Mouse (Mus musculus) heart, embryonic 11.5 days (tissue): ENCODE results near the gene Ttll11. TPM values are rescaled to one million over a fixed set of nuclear protein-coding genes. Genes with fewer than 3 reads are reported as not detected.

ENCODE experiments used
- ATAC-seq: fragments of 200-750 bp; cut with Nextera tagmentation; replicated peaks from 2 replicates; pipeline ENCODE4 v1.8.0; 2017; ENCODE audit warnings: moderate library complexity; ENCODE audit not compliant: insufficient number of reproducible peaks, low FRiP score, low TSS enrichment
- H3K27ac ChIP-seq: fragments of 300-500 bp; sonication (generic); 2 replicates; pipeline ENCODE4 v1.5.1; 2014; ENCODE audit warnings: mild to moderate bottlenecking, low read depth, low read length
- H3K27me3 ChIP-seq: fragments of 300-500 bp; sonication (generic); 2 replicates; pipeline ENCODE4 v1.6.1; 2014; ENCODE audit warnings: mild to moderate bottlenecking, low read length, mixed read lengths; ENCODE audit not compliant: control insufficient read depth, insufficient read depth
- H3K36me3 ChIP-seq: fragments of 300-500 bp; sonication (generic); 2 replicates; pipeline ENCODE4 v1.6.1; 2014; ENCODE audit warnings: mild to moderate bottlenecking, low read length, moderate library complexity, mixed read lengths; ENCODE audit not compliant: control insufficient read depth, insufficient read depth
- H3K4me1 ChIP-seq: fragments of 300-500 bp; sonication (generic); 2 replicates; pipeline ENCODE4 v1.6.1; 2014; ENCODE audit warnings: low read length; ENCODE audit not compliant: control insufficient read depth, insufficient read depth
- H3K4me2 ChIP-seq: fragments of 300-500 bp; sonication (generic); 2 replicates; pipeline ENCODE4 v1.6.1; 2014; ENCODE audit warnings: mild to moderate bottlenecking, moderate library complexity
- H3K4me3 ChIP-seq: fragments of 300-500 bp; sonication (generic); 2 replicates; pipeline ENCODE4 v1.5.1; 2014; ENCODE audit warnings: low read depth, low read length
- H3K9ac ChIP-seq: fragments of 300-500 bp; sonication (generic); 2 replicates; pipeline ENCODE4 v1.6.1; 2014; ENCODE audit warnings: mild to moderate bottlenecking, low read depth, low read length, moderate library complexity
- H3K9me3 ChIP-seq: fragments of 300-500 bp; sonication (generic); replicated peaks from 2 replicates; pipeline ENCODE4 v1.6.1; 2016; ENCODE audit warnings: low read length; ENCODE audit not compliant: control insufficient read depth
- WGBS: fragments of 180-500 bp; shearing (Covaris S2); extraction: QIAGEN DNeasy Blood & Tissue Kit; methylation state at CpG from one replicate; pipeline ENCODE4 v1.1.7; 2014; ENCODE audit not compliant: insufficient replicate concordance; 5-methylcytosine and 5-hydroxymethylcytosine counted together
- polyA plus RNA-seq: library from polyadenylated mRNA; unstranded; fragments of >200 nt; fragmentation: Nextera tagmentation; extraction: Ambion mirVana; gene quantifications from 2 replicates; pipeline ENCODE4 v1.2.1, GENCODE M21; 2014

Gene Ttll11
- polyA plus RNA-seq, 1 experiment from 2014 or later: 0.34 TPM

- Histone ChIP-seq H3K4me1 (peaks cover 13% of the 10 kb centered on the region), H3K27me3 (peaks cover 11% of the 10 kb centered on the region; the same call in 1 of the 2 replicates), H3K9me3 (no peaks in the 10 kb centered on the region), H3K9ac (no peak overlapping the region), H3K27ac (no peak overlapping the region), H3K4me3 (no peak overlapping the region), H3K4me2 (no peak overlapping the region), H3K36me3 (no peaks in the 10 kb centered on the region)
- WGBS: 67% methylated on average over 3 of the region's 3 CpGs
- no peak for ATAC-seq
Measured at GRCm38 (mm10) chr2:35981872-35982271, 2.2 kb upstream of the Ttll11 start.

GRCm38 (mm10) chr2:35978941-35979643 is 621 bp downstream of the Ttll11 start:
- Histone ChIP-seq H3K4me2 (peak overlapping the region; percentile 98), H3K9ac (peak overlapping the region; percentile 78), H3K9me3 (no peaks in the 10 kb centered on the region), H3K27me3 (no peaks in the 10 kb centered on the region), H3K36me3 (no peaks in the 10 kb centered on the region), H3K4me1 (peaks cover 13% of the 10 kb centered on the region), H3K27ac (peak overlapping the region; percentile 46; the same call in 1 of the 2 replicates), H3K4me3 (peak overlapping the region; percentile 69)
- ATAC-seq: peak; percentile 36
- WGBS: under 1% methylated on average over 63 of the region's 76 CpGs

GRCm38 (mm10) chr2:35978276-35978933 is 1.3 kb downstream of the Ttll11 start:
- H3K9me3 ChIP-seq: no peaks in the 10 kb centered on the region
- H3K4me1 ChIP-seq: peaks cover 13% of the 10 kb centered on the region
- H3K9ac ChIP-seq: peak overlapping the region; percentile 78
- ATAC-seq: no peak; the same call in 1 of the 2 replicates
- peak overlapping the region; percentile 69 for H3K4me3 ChIP-seq
- WGBS: 32% methylated on average over 15 of the region's 15 CpGs
- H3K36me3 ChIP-seq: no peaks in the 10 kb centered on the region
- peak overlapping the region; percentile 98 for H3K4me2 ChIP-seq
- no peaks in the 10 kb centered on the region for H3K27me3 ChIP-seq
- H3K27ac ChIP-seq: no peak overlapping the region

- H3K27ac ChIP-seq: no peak overlapping the region
- no peaks in the 10 kb centered on the region for H3K9me3 ChIP-seq
- peaks cover 13% of the 10 kb centered on the region for H3K4me1 ChIP-seq
- no peaks in the 10 kb centered on the region for H3K36me3 ChIP-seq
- H3K27me3 ChIP-seq: no peaks in the 10 kb centered on the region
- no peak for ATAC-seq
- H3K9ac ChIP-seq: no peak overlapping the region
- H3K4me3 ChIP-seq: no peak overlapping the region
- 76% methylated on average over 3 of the region's 3 CpGs for WGBS
- no peak overlapping the region for H3K4me2 ChIP-seq
Measured at GRCm38 (mm10) chr2:35977749-35978148, 2.0 kb downstream of the Ttll11 start.

GRCm38 (mm10) chr2:35972259-35973001 is 7.3 kb downstream of the Ttll11 start:
- no peak for ATAC-seq
- Histone ChIP-seq H3K27me3 (no peaks in the 10 kb centered on the region), H3K4me1 (no peaks in the 10 kb centered on the region), H3K4me2 (no peak overlapping the region), H3K27ac (no peak overlapping the region), H3K9me3 (no peaks in the 10 kb centered on the region), H3K4me3 (no peak overlapping the region), H3K9ac (no peak overlapping the region), H3K36me3 (no peaks in the 10 kb centered on the region)
- 56% methylated on average over 6 of the region's 6 CpGs for WGBS

- Histone ChIP-seq H3K9me3 (no peaks in the 10 kb centered on the region), H3K4me3 (no peak overlapping the region), H3K27me3 (no peaks in the 10 kb centered on the region), H3K27ac (no peak overlapping the region), H3K9ac (no peak overlapping the region), H3K4me1 (peaks cover 3% of the 10 kb centered on the region; the same call in 1 of the 2 replicates), H3K4me2 (no peak overlapping the region), H3K36me3 (no peaks in the 10 kb centered on the region)
- 71% methylated on average over 10 of the region's 10 CpGs for WGBS
- no peak for ATAC-seq
Measured at GRCm38 (mm10) chr2:35965883-35966513, 13.7 kb downstream of the Ttll11 start.

GRCm38 (mm10) chr2:35963280-35963679 is 16.4 kb downstream of the Ttll11 start:
- Histone ChIP-seq H3K9ac (no peak overlapping the region), H3K4me2 (no peak overlapping the region), H3K4me3 (no peak overlapping the region), H3K9me3 (no peaks in the 10 kb centered on the region; the same call in 1 of the 2 replicates), H3K36me3 (no peaks in the 10 kb centered on the region), H3K27ac (no peak overlapping the region), H3K4me1 (peaks cover 3% of the 10 kb centered on the region; the same call in 1 of the 2 replicates), H3K27me3 (no peaks in the 10 kb centered on the region)
- no peak for ATAC-seq
- WGBS: 78% methylated on average over 2 of the region's 2 CpGs

GRCm38 (mm10) chr2:35961593-35962127 is 18.1 kb downstream of the Ttll11 start:
- WGBS: 76% methylated on average over 3 of the region's 3 CpGs
- H3K4me1 ChIP-seq: peaks cover 5% of the 10 kb centered on the region
- ATAC-seq: no peak
- no peak overlapping the region for H3K9ac ChIP-seq
- H3K4me3 ChIP-seq: no peak overlapping the region
- H3K4me2 ChIP-seq: no peak overlapping the region
- H3K36me3 ChIP-seq: no peaks in the 10 kb centered on the region
- H3K27me3 ChIP-seq: no peaks in the 10 kb centered on the region
- H3K27ac ChIP-seq: no peak overlapping the region
- H3K9me3 ChIP-seq: no peaks in the 10 kb centered on the region; the same call in 1 of the 2 replicates
